Mouse (Mus musculus) urinary bladder, adult 2 months (tissue): ENCODE data around the gene Aldh3b1. TPM values are rescaled to one million over a fixed set of nuclear protein-coding genes. Genes with fewer than 3 reads are reported as not detected.

Source experiments
- DNase-seq: peaks from one replicate; pipeline ENCODE4 v3.0.0; 2022; ENCODE audit warnings: low spot score
- polyA plus RNA-seq: library from polyadenylated mRNA; depleted of rRNA; stranded (reverse); fragments of >200 nt; gene quantifications from 2 replicates; pipeline ENCODE4 v1.2.3, GENCODE M21; 2012; rRNA removed

Gene Aldh3b1
- polyA plus RNA-seq, 1 experiment = 6.8 TPM

- DNase-seq = no peak
Measured at GRCm38 (mm10) chr19:3882214-3882613, 47.4 kb downstream of the Aldh3b1 start.

- no peak for DNase-seq
Measured at GRCm38 (mm10) chr19:3880054-3880848, 49.4 kb downstream of the Aldh3b1 start.

- no peak for DNase-seq
Measured at GRCm38 (mm10) chr19:3875045-3875444, 54.6 kb downstream of the Aldh3b1 start.

- no peak for DNase-seq
Measured at GRCm38 (mm10) chr19:3872373-3872772, 57.2 kb downstream of the Aldh3b1 start.

GRCm38 (mm10) chr19:3871468-3871867, 58.1 kb downstream of the Aldh3b1 start:
- DNase-seq = no peak

GRCm38 (mm10) chr19:3868290-3868689, 61.3 kb downstream of the Aldh3b1 start:
- DNase-seq = no peak

GRCm38 (mm10) chr19:3864960-3865359, 64.6 kb downstream of the Aldh3b1 start:
- DNase-seq = no peak

Other genes with a start within 250 kb of the Aldh3b1 start
- 7.3 and 18.1 TPM in 2 replicates for gene Lrp5, start 243.2 kb downstream of the Aldh3b1 start, polyA plus RNA-seq
- 41.8 and 42.9 TPM in 2 replicates for gene 1810055G02Rik, start 221.5 kb downstream of the Aldh3b1 start, polyA plus RNA-seq
- 25.6 and 28.7 TPM in 2 replicates for gene Kmt5b, start 162.4 kb downstream of the Aldh3b1 start, polyA plus RNA-seq
- 49.2 and 63.0 TPM in 2 replicates for gene Chka, start 78.0 kb downstream of the Aldh3b1 start, polyA plus RNA-seq
- 88.3 and 112 TPM in 2 replicates for gene Tcirg1, start 22.7 kb downstream of the Aldh3b1 start, polyA plus RNA-seq
- gene Ndufs8, start 17.0 kb downstream of the Aldh3b1 start, polyA plus RNA-seq = 223 and 242 TPM in 2 replicates
- 85.1 and 99.6 TPM in 2 replicates for gene Unc93b1, start 5.4 kb upstream of the Aldh3b1 start, polyA plus RNA-seq
- 0.73 and 0.78 TPM in 2 replicates for gene Aldh3b3, start 28.8 kb upstream of the Aldh3b1 start, polyA plus RNA-seq
- 108 and 135 TPM in 2 replicates for gene Aldh3b2, start 42.5 kb upstream of the Aldh3b1 start, polyA plus RNA-seq
- 13.0 and 15.0 TPM in 2 replicates for gene Acy3, start 56.8 kb upstream of the Aldh3b1 start, polyA plus RNA-seq
- gene Tbx10, start 62.9 kb upstream of the Aldh3b1 start, polyA plus RNA-seq = 0.03 TPM in 1 of 2 replicates, not detected in the other
- 5.1 and 7.5 TPM in 2 replicates for gene Nudt8, start 70.8 kb upstream of the Aldh3b1 start, polyA plus RNA-seq
- 3.2 and 3.6 TPM in 2 replicates for gene Gm49405, start 70.8 kb upstream of the Aldh3b1 start, polyA plus RNA-seq
- 9.9 and 11.1 TPM in 2 replicates for gene Doc2g, start 73.5 kb upstream of the Aldh3b1 start, polyA plus RNA-seq
- 157 and 167 TPM in 2 replicates for gene Ndufv1, start 83.0 kb upstream of the Aldh3b1 start, polyA plus RNA-seq
- gene Gstp1, start 108.2 kb upstream of the Aldh3b1 start, polyA plus RNA-seq = 582 and 591 TPM in 2 replicates
- 69.1 and 69.5 TPM in 2 replicates for gene Gstp2, start 116.2 kb upstream of the Aldh3b1 start, polyA plus RNA-seq
- 5.5 and 7.1 TPM in 2 replicates for gene Gstp3, start 129.8 kb upstream of the Aldh3b1 start, polyA plus RNA-seq
- not detected in 2 replicates for gene Cabp2, start 151.8 kb upstream of the Aldh3b1 start, polyA plus RNA-seq
- 74.4 and 89.6 TPM in 2 replicates for gene Cdk2ap2, start 167.4 kb upstream of the Aldh3b1 start, polyA plus RNA-seq
- gene Pitpnm1, start 170.2 kb upstream of the Aldh3b1 start, polyA plus RNA-seq = 44.1 and 45.2 TPM in 2 replicates
- 154 and 160 TPM in 2 replicates for gene Aip, start 196.1 kb upstream of the Aldh3b1 start, polyA plus RNA-seq
- gene Gpr152, start 210.0 kb upstream of the Aldh3b1 start, polyA plus RNA-seq = 0.04 and 0.10 TPM in 2 replicates
- 0.30 and 0.31 TPM in 2 replicates for gene Cabp4, start 214.2 kb upstream of the Aldh3b1 start, polyA plus RNA-seq
- 243 and 277 TPM in 2 replicates for gene Coro1b, start 218.8 kb upstream of the Aldh3b1 start, polyA plus RNA-seq
- gene Ptprcap, start 223.8 kb upstream of the Aldh3b1 start, polyA plus RNA-seq = 4.2 and 4.4 TPM in 2 replicates
- gene Rps6kb2, start 233.5 kb upstream of the Aldh3b1 start, polyA plus RNA-seq = 42.6 and 51.9 TPM in 2 replicates
- 18.7 and 21.7 TPM in 2 replicates for gene Carns1, start 245.7 kb upstream of the Aldh3b1 start, polyA plus RNA-seq